In genomic region chr8:9008006-9008780, GRCm38 (mm10) we compare ENCODE assay signal across 29 mouse cellular contexts.
DNase-seq lines count a peak whose midpoint lies in the region; ATAC-seq lines count a peak whose summit lies in the region.
"Had no signal": no experiment of that assay in that cellular context is flagged by ENCODE, and none has a peak within 500 bp of the region (broad histone marks: within the 10 kb centered on the region; RNA-seq: fewer than 3 reads in every experiment).

No protein-coding gene starts in this region.

- no peak overlapping the region for H3K9ac ChIP-seq in heart, embryonic 16.5 days (ENCODE audit: low read length)
- no peak overlapping the region for H3K9ac ChIP-seq in midbrain, embryonic 11.5 days (ENCODE audit: low read length)
- no peak overlapping the region for H3K9ac ChIP-seq in midbrain, embryonic 16.5 days (ENCODE audit: low read depth, low read length)
- H3K9ac ChIP-seq: forebrain, embryonic 13.5 days; hindbrain, embryonic 12.5 days; intestine, embryonic 15.5 days; neural tube, embryonic 12.5 days; stomach, embryonic 15.5 days had no signal

- H3K27me3 ChIP-seq in heart, embryonic 16.5 days (ENCODE audit: control insufficient read depth, insufficient read depth, low read length): no peaks in the 10 kb centered on the region
- no peaks in the 10 kb centered on the region for H3K27me3 ChIP-seq in midbrain, embryonic 11.5 days (ENCODE audit: control insufficient read depth, insufficient read depth, low read length)
- no peaks in the 10 kb centered on the region for H3K27me3 ChIP-seq in midbrain, embryonic 16.5 days (ENCODE audit: control insufficient read depth, insufficient read depth, low read depth, low read length)
- H3K27me3 ChIP-seq: CH12.LX; forebrain, embryonic 13.5 days; hindbrain, embryonic 12.5 days; intestine, embryonic 15.5 days; megakaryocyte, embryonic 14.5 days; neural tube, embryonic 12.5 days; stomach, embryonic 15.5 days had no signal

- no peaks in the 10 kb centered on the region for H3K9me3 ChIP-seq in heart, embryonic 16.5 days (replicated peaks; ENCODE audit: control insufficient read depth, low read length)
- H3K9me3 ChIP-seq in midbrain, embryonic 11.5 days (ENCODE audit: control insufficient read depth, low read length): no peaks in the 10 kb centered on the region; the same call in 1 of the 2 replicates
- H3K9me3 ChIP-seq in midbrain, embryonic 16.5 days (replicated peaks; ENCODE audit: control insufficient read depth, low read length, poor library complexity, severe bottlenecking): peaks cover 3% of the 10 kb centered on the region; the same call in 1 of the 2 replicates
- H3K9me3 ChIP-seq: forebrain, embryonic 13.5 days; G1E; hindbrain, embryonic 12.5 days; intestine, embryonic 15.5 days; megakaryocyte, embryonic 14.5 days; neural tube, embryonic 12.5 days; stomach, embryonic 15.5 days had no signal

- ATAC-seq in heart, embryonic 16.5 days (replicated peaks; ENCODE audit: extremely low read depth, insufficient read depth, low FRiP score): peak; percentile 55; the same call in 1 of the 2 replicates
- ATAC-seq in midbrain, embryonic 11.5 days (ENCODE audit: low FRiP score): no peak
- no peak for ATAC-seq in midbrain, embryonic 16.5 days
- ATAC-seq: forebrain, embryonic 13.5 days; hindbrain, postnatal 0 days; intestine, embryonic 15.5 days; lung, postnatal 0 days had no signal

- DNase-seq in heart, adult 11 months: peak; percentile 58
- DNase-seq in heart, postnatal 25 days (ENCODE audit: low spot score): no peak
- DNase-seq in heart, adult 18-20 months: no peak
- DNase-seq in midbrain, embryonic 11.5 days (ENCODE audit: low spot score, missing footprints): peak; percentile 78
- DNase-seq in left cerebral cortex, postnatal 36 days (ENCODE audit: low spot score in 2 of 2): no peak
- DNase-seq: adrenal gland, adult 8-10 months; cerebellum, adult 2 months; cerebellum, postnatal 14 days; gastrocnemius, postnatal 10 days; kidney, adult 2 months; liver; lung, adult 18-20 months; lung, postnatal 4 days; midbrain, embryonic 14.5 days; right cerebral cortex, adult 18-20 months; thymus, postnatal 14 days had no signal

- intact Hi-C loops in heart, postnatal 25 days (cut with DNase I): no loop called here
- intact Hi-C loops in left cerebral cortex, postnatal 36 days (cut with DNase I): no loop called here

- no peak overlapping the region for H3K27ac ChIP-seq in heart, embryonic 16.5 days (ENCODE audit: low read length)
- no peak overlapping the region for H3K27ac ChIP-seq in midbrain, embryonic 11.5 days (ENCODE audit: low read depth, low read length)
- H3K27ac ChIP-seq in midbrain, embryonic 16.5 days (ENCODE audit: low read length): no peak overlapping the region
- H3K27ac ChIP-seq: forebrain, embryonic 13.5 days; hindbrain, embryonic 12.5 days; hindbrain, postnatal 0 days; intestine, embryonic 15.5 days; kidney, postnatal 0 days; neural tube, embryonic 12.5 days; stomach, embryonic 15.5 days had no signal

- WGBS in heart, embryonic 16.5 days: 52% methylated on average over 11 of the region's 11 CpGs
- WGBS in midbrain, embryonic 11.5 days: 85% methylated on average over 11 of the region's 11 CpGs
- 85% methylated on average over 11 of the region's 11 CpGs for WGBS in midbrain, embryonic 16.5 days

- H3K4me1 ChIP-seq in heart, embryonic 16.5 days (ENCODE audit: control insufficient read depth, insufficient read depth, low read length): no peaks in the 10 kb centered on the region
- H3K4me1 ChIP-seq in midbrain, embryonic 11.5 days (ENCODE audit: control insufficient read depth, insufficient read depth, low read length): no peaks in the 10 kb centered on the region
- no peaks in the 10 kb centered on the region for H3K4me1 ChIP-seq in midbrain, embryonic 16.5 days (ENCODE audit: control insufficient read depth, insufficient read depth, low read length)
- H3K4me1 ChIP-seq: forebrain, embryonic 13.5 days; intestine, embryonic 15.5 days; megakaryocyte, embryonic 14.5 days; neural tube, embryonic 12.5 days; stomach, embryonic 15.5 days had no signal

- no peaks in the 10 kb centered on the region for H3K36me3 ChIP-seq in heart, embryonic 16.5 days (ENCODE audit: control insufficient read depth, insufficient read depth)
- H3K36me3 ChIP-seq in midbrain, embryonic 11.5 days (ENCODE audit: control insufficient read depth, insufficient read depth, low read length): no peaks in the 10 kb centered on the region
- no peaks in the 10 kb centered on the region for H3K36me3 ChIP-seq in midbrain, embryonic 16.5 days (ENCODE audit: control insufficient read depth, insufficient read depth, low read length)
- H3K36me3 ChIP-seq: G1E; hindbrain, embryonic 12.5 days; intestine, embryonic 15.5 days; neural tube, embryonic 12.5 days; stomach, embryonic 15.5 days had no signal

- H3K4me3 ChIP-seq in heart, embryonic 16.5 days (ENCODE audit: low read length): no peak overlapping the region
- H3K4me3 ChIP-seq in midbrain, embryonic 11.5 days (ENCODE audit: low read depth, low read length): no peak overlapping the region
- no peak overlapping the region for H3K4me3 ChIP-seq in midbrain, embryonic 16.5 days (ENCODE audit: low read depth, low read length)
- H3K4me3 ChIP-seq: forebrain, embryonic 13.5 days; hindbrain, embryonic 12.5 days; intestine, embryonic 15.5 days; megakaryocyte, embryonic 14.5 days; neural tube, embryonic 12.5 days; stomach, embryonic 15.5 days had no signal

- no peak overlapping the region for H3K4me2 ChIP-seq in heart, embryonic 16.5 days (ENCODE audit: low read depth, low read length)
- no peak overlapping the region for H3K4me2 ChIP-seq in midbrain, embryonic 11.5 days
- H3K4me2 ChIP-seq in midbrain, embryonic 16.5 days (ENCODE audit: low read length): no peak overlapping the region
- H3K4me2 ChIP-seq: forebrain, embryonic 13.5 days; hindbrain, embryonic 12.5 days; intestine, embryonic 15.5 days; neural tube, embryonic 12.5 days; stomach, embryonic 15.5 days had no signal

Comparison
In these comparisons a context has a peak if more than half of its experiments do, and no peak if none do; other contexts are left out.
1. DNase-seq: peak in heart, adult 11 months (single experiment) and midbrain, embryonic 11.5 days (single experiment); none in heart, postnatal 25 days (single experiment), heart, adult 18-20 months (0 of 2) and left cerebral cortex, postnatal 36 days (0 of 2).